Mouse (Mus musculus): ENCODE results near the gene Mybph.

- TF ChIP-seq CTCF (IDR thresholded peaks at IDR 0.05; ENCODE audit: borderline replicate concordance, insufficient read depth, low read depth, low read length) (no peak), POLR2A (IDR thresholded peaks at IDR 0.05; ENCODE audit: borderline replicate concordance, insufficient read depth, low read length) (no peak)
These were observed 1.2 kb downstream of the Mybph start for GRCm38 (mm10) chr1:134194298-134195022.
